Mouse (Mus musculus): Measurements from ENCODE around the gene Zbtb38. TPM values are rescaled to one million over a fixed set of nuclear protein-coding genes. Genes with fewer than 3 reads are reported as not detected.

Gene Zbtb38
- polyA plus RNA-seq, 1 experiment from 2014 or later, result 20.5 TPM

DNA sequence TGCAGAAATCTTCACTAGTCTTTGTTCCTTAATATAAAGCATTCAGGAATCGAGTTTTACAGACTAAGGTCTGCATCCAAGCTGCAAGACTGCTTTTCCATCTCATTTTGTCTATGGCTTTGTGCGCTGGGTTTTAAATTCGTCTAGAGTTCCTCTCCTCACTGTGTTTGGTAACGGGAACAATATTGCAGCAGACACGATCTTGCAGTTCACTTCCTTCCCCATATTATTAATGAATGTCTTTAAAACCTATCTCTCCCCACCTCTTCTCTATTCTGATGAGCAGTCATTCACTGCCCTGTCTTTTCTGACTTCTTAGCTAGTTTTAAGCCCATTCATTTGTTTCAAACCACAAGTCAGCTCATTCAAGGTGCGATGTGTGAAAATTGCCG lies 115.5 kb downstream of the Zbtb38 start:
- WGBS, result 81% methylated on average over 7 of the region's 7 CpGs
- no peaks in the 10 kb centered on the region for H3K36me3 ChIP-seq (ENCODE audit: control insufficient read depth, insufficient read depth, low read length)
- H3K27me3 ChIP-seq (ENCODE audit: control insufficient read depth, insufficient read depth, low read length), result no peaks in the 10 kb centered on the region
- ATAC-seq (ENCODE audit: low FRiP score, low TSS enrichment), result no peak
- no peak overlapping the region for H3K4me2 ChIP-seq (replicated peaks; ENCODE audit: low read depth, low read length)
- H3K4me1 ChIP-seq (ENCODE audit: control insufficient read depth, insufficient read depth, low read length), result peaks cover 2% of the 10 kb centered on the region; the same call in 1 of the 2 replicates
- no peak overlapping the region for H3K27ac ChIP-seq (ENCODE audit: low read depth, low read length)
- no peak overlapping the region for H3K9ac ChIP-seq (ENCODE audit: low read depth, low read length)
- no peak overlapping the region for H3K4me3 ChIP-seq (ENCODE audit: low read length)
- H3K9me3 ChIP-seq (ENCODE audit: control insufficient read depth, low read length), result no peaks in the 10 kb centered on the region

DNA sequence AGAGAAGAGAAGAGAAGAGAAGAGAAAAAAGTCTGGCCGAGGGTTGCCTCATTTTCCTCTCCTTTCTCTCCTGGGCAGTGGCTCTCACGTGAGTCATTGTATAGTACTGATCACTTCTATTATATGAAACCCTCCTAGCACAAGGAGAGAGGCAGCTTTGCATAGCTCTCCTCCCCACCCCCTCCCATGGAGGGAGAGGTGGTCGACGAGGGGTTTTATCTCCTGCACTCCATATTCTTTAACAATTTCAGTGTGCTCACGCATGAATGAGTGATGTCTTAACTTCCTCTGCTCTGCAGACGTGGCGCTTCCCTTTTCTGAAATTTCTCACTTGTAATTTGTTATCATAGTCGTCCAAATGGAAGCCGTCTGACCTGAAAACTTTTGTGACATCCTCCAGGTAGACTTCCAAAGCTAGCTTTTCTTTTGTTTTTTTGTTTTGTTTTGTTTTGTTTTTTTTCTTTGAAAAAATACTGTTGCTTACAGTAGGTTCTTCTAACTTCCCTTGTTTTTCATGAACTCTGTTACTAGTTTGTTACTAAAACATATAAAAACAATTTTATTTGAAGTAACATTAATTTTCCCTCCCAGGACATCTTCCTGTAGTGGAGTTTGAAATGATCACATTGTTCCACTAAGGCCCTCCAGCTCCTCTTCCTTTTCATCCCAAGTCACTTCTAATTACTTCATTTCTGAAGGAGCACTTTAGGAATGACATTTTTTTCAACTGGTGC lies 116.0 kb downstream of the Zbtb38 start:
- ATAC-seq (ENCODE audit: low FRiP score, low TSS enrichment), result no peak
- Histone ChIP-seq H3K4me3 (ENCODE audit: low read length) (no peak overlapping the region), H3K36me3 (ENCODE audit: control insufficient read depth, insufficient read depth, low read length) (no peaks in the 10 kb centered on the region), H3K9me3 (ENCODE audit: control insufficient read depth, low read length) (no peaks in the 10 kb centered on the region), H3K4me1 (ENCODE audit: control insufficient read depth, insufficient read depth, low read length) (peaks cover 7% of the 10 kb centered on the region; the same call in 1 of the 2 replicates), H3K4me2 (replicated peaks; ENCODE audit: low read depth, low read length) (no peak overlapping the region), H3K27ac (ENCODE audit: low read depth, low read length) (no peak overlapping the region), H3K27me3 (ENCODE audit: control insufficient read depth, insufficient read depth, low read length) (no peaks in the 10 kb centered on the region), H3K9ac (ENCODE audit: low read depth, low read length) (no peak overlapping the region)
- WGBS, result 57% methylated on average over 9 of the region's 9 CpGs

DNA sequence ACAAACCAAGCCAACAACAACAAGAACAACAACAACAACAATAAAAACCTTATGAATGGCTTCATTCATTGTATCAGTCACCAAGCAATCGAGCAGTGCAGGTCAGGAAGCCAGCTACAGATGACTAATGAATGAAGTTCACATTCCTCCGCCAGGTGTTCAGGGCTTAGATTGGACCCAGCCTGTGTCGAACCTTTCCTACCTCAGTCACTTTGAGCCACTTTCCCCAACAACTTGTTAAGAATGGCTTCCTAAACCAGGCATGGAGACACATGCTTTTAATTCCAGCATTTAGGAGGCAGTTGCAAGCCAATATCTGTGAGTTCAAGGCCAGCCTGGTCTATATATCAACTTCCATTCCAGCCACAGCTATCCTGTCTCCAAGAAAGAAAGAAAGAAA lies 116.7 kb downstream of the Zbtb38 start:
- 68% methylated on average over 3 of the region's 3 CpGs for WGBS
- H3K27ac ChIP-seq (ENCODE audit: low read depth, low read length), result no peak overlapping the region
- ATAC-seq (ENCODE audit: low FRiP score, low TSS enrichment), result no peak
- H3K4me3 ChIP-seq (ENCODE audit: low read length), result no peak overlapping the region
- no peaks in the 10 kb centered on the region for H3K9me3 ChIP-seq (ENCODE audit: control insufficient read depth, low read length)
- no peak overlapping the region for H3K9ac ChIP-seq (ENCODE audit: low read depth, low read length)
- H3K36me3 ChIP-seq (ENCODE audit: control insufficient read depth, insufficient read depth, low read length), result no peaks in the 10 kb centered on the region
- H3K27me3 ChIP-seq (ENCODE audit: control insufficient read depth, insufficient read depth, low read length), result no peaks in the 10 kb centered on the region
- H3K4me2 ChIP-seq (replicated peaks; ENCODE audit: low read depth, low read length), result no peak overlapping the region
- H3K4me1 ChIP-seq (ENCODE audit: control insufficient read depth, insufficient read depth, low read length), result peaks cover 7% of the 10 kb centered on the region; the same call in 1 of the 2 replicates

DNA sequence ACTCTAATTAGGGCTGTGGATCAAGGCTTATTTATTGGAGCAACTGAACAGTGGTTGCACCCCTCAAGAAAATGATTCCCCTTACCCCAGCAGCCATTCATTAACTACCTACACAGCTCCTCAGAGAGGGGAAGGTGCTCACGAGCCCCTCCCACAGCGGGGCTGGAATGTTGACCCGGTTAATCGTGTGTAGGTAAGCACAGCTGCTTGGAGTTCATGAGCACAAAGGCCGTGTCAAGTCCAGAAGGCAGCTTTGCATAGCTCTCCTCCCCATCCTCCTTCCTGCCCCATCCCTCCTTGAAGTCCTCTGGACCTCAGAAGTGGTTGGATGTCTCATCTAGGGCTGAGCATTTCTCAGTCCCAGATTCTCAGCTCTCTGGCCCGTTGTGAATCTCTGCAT lies 117.5 kb downstream of the Zbtb38 start:
- ATAC-seq (ENCODE audit: low FRiP score, low TSS enrichment), result no peak
- Histone ChIP-seq H3K4me3 (ENCODE audit: low read length) (no peak overlapping the region), H3K4me1 (ENCODE audit: control insufficient read depth, insufficient read depth, low read length) (peaks cover 7% of the 10 kb centered on the region; the same call in 1 of the 2 replicates), H3K27ac (ENCODE audit: low read depth, low read length) (no peak overlapping the region), H3K9ac (ENCODE audit: low read depth, low read length) (no peak overlapping the region), H3K27me3 (ENCODE audit: control insufficient read depth, insufficient read depth, low read length) (no peaks in the 10 kb centered on the region), H3K4me2 (replicated peaks; ENCODE audit: low read depth, low read length) (no peak overlapping the region), H3K36me3 (ENCODE audit: control insufficient read depth, insufficient read depth, low read length) (no peaks in the 10 kb centered on the region), H3K9me3 (ENCODE audit: control insufficient read depth, low read length) (no peaks in the 10 kb centered on the region)
- 45% methylated on average over 6 of the region's 6 CpGs for WGBS

DNA sequence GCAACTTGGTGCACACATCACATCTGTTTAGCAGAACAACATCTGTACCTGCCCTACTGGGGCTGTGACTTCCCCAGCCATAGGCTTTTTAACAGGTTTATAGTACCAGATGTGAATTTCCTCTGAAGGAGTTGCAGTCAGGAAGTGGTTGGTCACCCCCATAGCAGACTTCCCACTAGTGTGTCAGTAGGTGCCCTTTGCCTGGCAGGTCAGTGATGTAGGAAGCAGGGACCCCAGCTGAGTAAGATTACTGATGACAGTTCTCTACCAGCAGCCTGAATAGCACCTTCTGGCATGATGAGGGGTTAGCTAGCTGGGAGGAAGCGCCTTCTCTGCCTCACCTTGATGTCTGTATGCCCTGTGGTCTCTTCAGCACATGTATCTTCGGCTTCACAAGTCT lies 118.9 kb downstream of the Zbtb38 start:
- 86% methylated on average over 2 of the region's 2 CpGs for WGBS
- Histone ChIP-seq H3K27ac (ENCODE audit: low read depth, low read length) (no peak overlapping the region), H3K4me3 (ENCODE audit: low read length) (no peak overlapping the region), H3K4me1 (ENCODE audit: control insufficient read depth, insufficient read depth, low read length) (peaks cover 7% of the 10 kb centered on the region; the same call in 1 of the 2 replicates), H3K9me3 (ENCODE audit: control insufficient read depth, low read length) (no peaks in the 10 kb centered on the region), H3K9ac (ENCODE audit: low read depth, low read length) (no peak overlapping the region), H3K27me3 (ENCODE audit: control insufficient read depth, insufficient read depth, low read length) (no peaks in the 10 kb centered on the region), H3K4me2 (replicated peaks; ENCODE audit: low read depth, low read length) (no peak overlapping the region), H3K36me3 (ENCODE audit: control insufficient read depth, insufficient read depth, low read length) (no peaks in the 10 kb centered on the region)
- ATAC-seq (ENCODE audit: low FRiP score, low TSS enrichment), result no peak

Other genes starting within 250 kb of the Zbtb38 start
- gene Gm28729, start 227.6 kb downstream of the Zbtb38 start, polyA plus RNA-seq (2014; fragmentation: Nextera tagmentation; extraction: Ambion mirVana), result not detected in 2 replicates
- 14.5 and 18.9 TPM in 2 replicates for gene Rasa2, start 121.2 kb downstream of the Zbtb38 start, polyA plus RNA-seq (2014; fragmentation: Nextera tagmentation; extraction: Ambion mirVana)
- 10.6 and 19.3 TPM in 2 replicates for gene Pxylp1, start 139.8 kb upstream of the Zbtb38 start, polyA plus RNA-seq (2014; fragmentation: Nextera tagmentation; extraction: Ambion mirVana)